Mouse (Mus musculus): ENCODE data around the gene Slc38a10. TPM values are rescaled to one million over a fixed set of nuclear protein-coding genes. Genes with fewer than 3 reads are reported as not detected.
A peak's percentile ranks its signal among the peaks of the same experiment; 100 is the strongest.

Gene Slc38a10
- total RNA-seq, 2 experiments from 2014 or later, result 81.0 to 82.4 TPM

DNA sequence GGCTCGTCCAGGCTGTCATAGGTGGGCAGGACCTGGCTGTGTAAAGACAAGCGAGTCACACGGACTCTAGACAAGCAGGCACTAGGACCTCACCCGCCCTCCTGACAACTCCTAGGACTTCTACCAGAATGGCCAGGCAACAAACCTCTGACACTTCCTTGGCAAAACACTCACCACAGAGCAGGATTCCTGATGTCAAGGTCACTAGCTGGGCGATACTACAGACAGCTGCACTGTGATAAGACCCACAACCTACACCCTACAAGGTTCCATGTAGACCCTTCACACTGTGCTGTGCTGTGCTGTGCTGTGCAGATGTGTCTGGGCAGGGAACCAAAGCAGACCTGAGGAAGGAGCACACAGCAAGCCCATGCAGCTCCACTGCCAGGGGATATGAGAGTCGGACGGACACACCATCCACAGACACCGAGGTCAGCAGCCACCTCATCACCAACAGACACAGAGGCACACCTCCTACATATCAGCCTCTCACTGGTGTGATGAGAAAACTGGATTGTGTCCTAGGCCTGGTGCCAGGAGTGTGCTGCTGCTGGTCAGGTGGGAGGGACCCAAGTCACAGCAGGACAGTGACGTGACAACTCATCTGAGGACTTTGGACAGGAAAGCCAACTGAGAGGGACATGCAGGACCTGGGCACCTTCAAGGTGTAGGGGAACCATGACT, 16.2 kb downstream of the Slc38a10 start:
- Histone ChIP-seq H3K4me3 (no peak overlapping the region), H3K27ac (no peak overlapping the region)
- no peak for TF ChIP-seq CTCF (IDR thresholded peaks at IDR 0.05)
- no peak for DNase-seq (ENCODE audit: extremely low spot score in 1 of 2, low spot score in 2 of 2)
- intact Hi-C loops (cut with DNase I), result no loop called here

DNA sequence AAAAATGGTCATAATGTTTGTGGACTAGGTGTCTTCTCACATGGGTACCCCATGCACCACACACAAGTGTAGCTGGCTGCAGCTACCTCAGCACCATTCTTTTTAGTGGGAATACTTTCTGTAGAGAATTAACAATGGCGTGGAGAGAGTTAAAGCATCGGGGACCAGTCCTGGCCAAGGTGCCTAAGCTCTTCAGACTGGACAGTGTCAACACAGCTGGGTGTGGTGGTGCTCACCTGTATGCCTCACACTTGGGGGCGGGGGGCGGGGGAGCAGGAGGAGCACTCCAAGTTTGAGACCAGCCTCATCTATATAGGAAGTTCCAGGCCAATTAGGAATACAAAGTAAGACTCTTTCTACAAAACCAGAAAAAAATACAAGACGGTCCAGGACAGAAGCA, 17.0 kb downstream of the Slc38a10 start:
- TF ChIP-seq CTCF (IDR thresholded peaks at IDR 0.05), result no peak
- intact Hi-C loops (cut with DNase I), result no loop called here
- Histone ChIP-seq H3K27ac (no peak overlapping the region), H3K4me3 (no peak overlapping the region)
- DNase-seq (ENCODE audit: extremely low spot score in 1 of 2, low spot score in 2 of 2), result no peak

DNA sequence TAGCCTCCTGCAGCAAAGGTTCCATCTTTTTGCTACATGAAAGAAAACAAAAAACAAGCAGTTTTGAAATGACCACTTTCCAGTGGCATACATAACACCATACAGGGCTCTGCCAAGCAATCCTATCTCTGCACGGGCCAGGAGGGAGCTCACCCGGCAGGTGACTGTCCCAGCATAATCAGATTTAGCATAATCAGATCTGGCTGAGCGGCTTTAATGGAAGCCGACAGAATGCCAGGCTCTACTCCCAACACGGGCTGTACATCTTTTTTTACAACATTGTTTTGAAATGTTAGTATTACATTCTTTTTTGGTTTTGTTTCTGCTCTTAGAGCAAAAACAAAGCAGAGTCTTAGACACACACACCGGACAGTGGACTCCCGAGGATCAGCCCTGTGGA, 21.9 kb downstream of the Slc38a10 start:
- DNase-seq (ENCODE audit: extremely low spot score in 1 of 2, low spot score in 2 of 2), result no peak
- TF ChIP-seq CTCF (IDR thresholded peaks at IDR 0.05), result no peak
- intact Hi-C loops (cut with DNase I), result no loop called here
- H3K27ac ChIP-seq, result no peak overlapping the region
- H3K4me3 ChIP-seq, result no peak overlapping the region

DNA sequence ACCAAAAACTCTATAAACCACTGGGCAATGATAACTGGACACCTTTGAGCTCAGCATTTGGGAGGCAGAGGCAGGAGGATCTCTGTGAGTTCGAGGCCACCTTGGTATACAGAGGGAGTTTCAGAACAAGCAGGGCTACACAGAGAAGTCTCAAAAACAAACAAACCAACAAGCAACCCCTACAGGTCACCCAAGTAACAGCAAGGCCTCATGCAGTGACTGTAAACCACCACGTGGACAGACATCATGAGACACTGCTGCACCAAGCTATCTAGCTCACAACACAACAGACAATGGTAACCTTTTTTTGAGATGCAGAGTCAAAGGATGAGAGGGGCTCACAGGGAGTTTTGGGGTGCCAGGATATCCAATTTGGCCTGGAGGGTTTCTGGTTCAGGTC, 24.3 kb downstream of the Slc38a10 start:
- no peak for DNase-seq (ENCODE audit: extremely low spot score in 1 of 2, low spot score in 2 of 2)
- Histone ChIP-seq H3K27ac (no peak overlapping the region), H3K4me3 (no peak overlapping the region)
- intact Hi-C loops (cut with DNase I), result no loop called here
- no peak for TF ChIP-seq CTCF (IDR thresholded peaks at IDR 0.05)

DNA sequence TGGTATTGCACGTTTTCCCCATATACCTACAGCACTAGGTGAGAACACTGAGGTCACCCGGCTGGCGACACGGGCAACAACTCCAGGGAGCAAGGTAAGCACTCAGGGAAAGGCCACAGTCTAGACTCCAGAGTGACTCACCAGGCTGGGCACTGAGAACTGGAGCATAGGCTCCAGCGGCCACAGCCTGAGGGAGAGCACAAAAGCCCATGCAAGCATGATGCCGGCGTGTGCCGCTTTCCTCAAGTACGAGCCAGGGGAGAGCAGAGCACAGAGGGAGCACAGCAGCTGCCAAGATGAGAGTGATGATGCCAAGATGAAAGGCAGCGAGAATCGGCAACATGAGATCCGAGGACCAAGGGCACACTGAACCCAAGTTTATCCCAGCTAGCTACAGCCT, 29.0 kb downstream of the Slc38a10 start:
- Histone ChIP-seq H3K4me3 (no peak overlapping the region), H3K27ac (no peak overlapping the region)
- intact Hi-C loops (cut with DNase I), result no loop called here
- no peak for DNase-seq (ENCODE audit: extremely low spot score in 1 of 2, low spot score in 2 of 2)
- TF ChIP-seq CTCF (IDR thresholded peaks at IDR 0.05), result no peak

DNA sequence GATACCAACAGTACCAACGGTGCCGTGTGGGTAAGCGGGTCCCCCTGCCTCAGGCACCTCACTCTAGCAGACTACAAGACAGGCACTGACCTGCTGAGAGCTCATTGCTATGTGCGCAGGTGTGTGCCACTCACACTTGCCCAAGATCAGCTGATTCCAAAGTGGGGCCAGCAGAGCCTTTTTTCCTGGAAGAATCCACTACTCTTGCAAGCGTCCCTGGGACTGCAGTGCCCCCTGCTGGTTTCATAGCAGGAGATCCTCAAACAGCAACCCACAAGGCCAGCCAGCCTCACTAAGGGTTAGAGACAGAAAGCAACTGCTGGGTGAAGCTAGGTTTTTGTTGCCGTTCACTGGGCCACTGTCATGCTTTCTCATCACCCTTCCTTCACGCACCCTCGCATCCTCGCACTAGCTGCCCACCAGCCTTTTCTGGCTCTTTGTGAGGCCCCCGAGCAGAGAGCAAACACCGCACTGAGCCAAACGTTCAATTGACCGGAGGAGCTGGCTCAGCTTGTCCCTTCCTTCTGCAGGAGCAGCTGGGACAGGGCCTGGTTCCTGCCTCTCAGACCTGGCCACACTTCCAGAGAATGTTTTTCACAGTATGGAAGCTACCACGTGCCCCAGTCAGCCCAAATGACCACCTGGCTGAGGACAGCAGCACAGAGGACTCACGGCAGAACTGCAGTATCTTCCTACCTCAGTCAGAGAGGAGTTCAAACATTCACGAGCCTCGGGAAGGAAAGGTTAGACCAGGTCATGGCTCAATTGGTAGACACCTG, 30.3 kb downstream of the Slc38a10 start:
- peak; percentile 91 for TF ChIP-seq CTCF (IDR thresholded peaks at IDR 0.05)
- H3K27ac ChIP-seq, result no peak overlapping the region
- no peak overlapping the region for H3K4me3 ChIP-seq
- intact Hi-C loops (cut with DNase I), result no loop called here
- peak; percentile 67 to 75 for DNase-seq (ENCODE audit: extremely low spot score in 1 of 2, low spot score in 2 of 2)

DNA sequence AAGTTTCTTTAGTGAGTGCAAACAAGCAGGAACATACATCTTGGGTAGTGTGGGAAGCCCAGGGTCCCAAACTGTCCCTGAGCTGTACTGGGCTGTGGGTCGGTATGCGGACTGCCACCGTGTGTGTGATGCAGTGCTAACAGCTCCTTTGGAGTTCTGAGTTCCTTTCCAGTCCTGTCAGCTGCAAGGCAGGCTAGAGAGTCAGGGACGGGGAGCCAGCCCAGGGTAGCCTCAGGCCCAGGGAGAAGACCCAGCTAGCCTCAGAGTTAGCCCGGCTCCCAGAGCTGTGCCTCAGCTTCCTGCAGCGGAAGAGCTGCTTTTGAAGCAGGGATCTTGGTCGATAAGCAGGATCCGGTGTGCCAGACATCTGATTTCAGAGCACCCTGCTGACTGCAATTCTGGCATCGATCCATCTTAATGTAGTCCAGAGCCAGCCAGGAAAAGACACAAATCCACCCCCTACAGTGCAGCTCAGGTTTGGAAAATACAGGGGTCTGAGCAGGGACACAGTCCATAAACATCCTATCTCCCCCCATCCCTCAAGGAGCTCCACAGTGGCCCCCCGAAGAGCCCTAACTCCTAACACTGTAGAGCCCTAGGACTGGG, 31.1 kb downstream of the Slc38a10 start:
- H3K27ac ChIP-seq, result no peak overlapping the region
- DNase-seq (ENCODE audit: extremely low spot score in 1 of 2, low spot score in 2 of 2), result no peak
- intact Hi-C loops (cut with DNase I), result no loop called here
- no peak overlapping the region for H3K4me3 ChIP-seq
- TF ChIP-seq CTCF (IDR thresholded peaks at IDR 0.05), result no peak

DNA sequence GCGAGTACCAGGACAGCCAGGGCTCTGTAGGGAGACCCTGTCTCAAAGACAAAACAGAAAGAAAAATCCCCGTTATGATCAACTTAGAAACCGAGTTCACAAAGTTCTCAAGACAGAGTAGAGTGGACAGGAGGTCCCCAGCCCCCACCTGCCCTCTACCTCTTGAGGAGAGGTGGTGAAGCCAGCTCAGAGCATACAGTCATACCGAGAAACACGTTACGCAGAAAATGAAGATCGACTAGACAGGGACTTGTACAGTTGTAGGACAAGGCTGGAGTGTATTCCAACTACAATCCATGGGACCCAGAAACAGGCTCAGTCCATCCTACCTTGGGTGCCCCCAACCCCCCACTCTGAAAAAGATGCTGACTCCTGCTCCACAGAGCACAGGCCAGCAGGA, 32.0 kb downstream of the Slc38a10 start:
- Histone ChIP-seq H3K27ac (no peak overlapping the region), H3K4me3 (no peak overlapping the region)
- intact Hi-C loops (cut with DNase I), result no loop called here
- DNase-seq (ENCODE audit: extremely low spot score in 1 of 2, low spot score in 2 of 2), result no peak
- no peak for TF ChIP-seq CTCF (IDR thresholded peaks at IDR 0.05)

DNA sequence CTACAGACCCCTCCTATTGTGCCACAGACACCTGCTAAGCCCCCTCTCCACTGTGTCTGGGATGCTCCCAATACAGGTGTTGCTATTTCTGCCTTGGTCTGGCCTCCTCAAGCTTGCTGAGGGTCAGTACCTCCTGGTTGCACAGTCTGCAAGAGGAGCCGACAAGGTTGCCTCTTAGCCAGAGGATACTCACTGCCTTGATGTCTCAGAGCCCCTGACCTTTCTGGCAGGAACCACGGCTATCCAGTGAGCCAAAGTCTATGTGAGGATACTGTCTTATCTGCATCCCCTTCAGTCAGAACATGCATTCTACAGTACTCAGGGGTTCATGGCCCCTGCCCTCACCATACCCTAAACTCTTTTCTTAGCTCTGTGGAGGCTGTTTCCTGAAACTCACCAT, 33.5 kb downstream of the Slc38a10 start:
- DNase-seq (ENCODE audit: extremely low spot score in 1 of 2, low spot score in 2 of 2), result no peak
- no peak overlapping the region for H3K27ac ChIP-seq
- TF ChIP-seq CTCF (IDR thresholded peaks at IDR 0.05), result no peak
- H3K4me3 ChIP-seq, result no peak overlapping the region
- intact Hi-C loops (cut with DNase I), result no loop called here

DNA sequence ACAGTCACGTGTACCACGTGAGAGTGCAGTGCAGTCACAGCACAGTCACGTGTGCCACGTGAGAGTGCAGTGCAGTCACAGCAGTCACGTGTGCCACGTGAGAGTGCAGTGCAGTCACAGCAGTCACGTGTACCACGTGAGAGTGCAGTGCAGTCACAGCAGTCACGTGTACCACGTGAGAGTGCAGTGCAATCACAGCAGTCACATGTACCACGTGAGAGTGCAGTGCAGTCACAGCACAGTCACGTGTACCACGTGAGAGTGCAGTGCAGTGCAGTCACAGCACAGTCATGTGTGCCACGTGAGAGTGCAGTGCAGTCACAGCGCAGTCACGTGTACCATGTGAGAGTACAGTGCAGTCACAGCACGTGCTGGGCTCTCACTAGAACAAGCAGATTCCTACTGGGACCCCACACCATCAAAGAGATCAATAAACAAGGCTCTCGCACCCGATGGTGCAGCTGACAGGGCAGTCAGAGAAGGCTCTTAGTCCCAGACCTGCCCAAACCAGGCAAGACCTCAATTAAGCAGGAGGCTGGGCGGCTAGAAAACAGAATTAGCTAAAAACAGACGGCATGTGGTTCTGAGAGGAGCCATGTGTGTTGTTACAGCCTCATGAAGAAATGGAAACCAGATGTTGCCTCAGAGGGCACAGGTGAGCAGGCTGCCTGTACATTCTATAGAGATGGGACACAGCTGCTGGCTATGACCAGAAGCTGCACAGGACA, 36.5 kb downstream of the Slc38a10 start:
- no peak for DNase-seq (ENCODE audit: extremely low spot score in 1 of 2, low spot score in 2 of 2)
- no peak overlapping the region for H3K27ac ChIP-seq
- TF ChIP-seq CTCF (IDR thresholded peaks at IDR 0.05), result no peak
- H3K4me3 ChIP-seq, result no peak overlapping the region
- intact Hi-C loops (cut with DNase I), result loop anchor here (5.0 kb wide), 1 partner anchor 53 kb away; no protein-coding TSS in a partner anchor

DNA sequence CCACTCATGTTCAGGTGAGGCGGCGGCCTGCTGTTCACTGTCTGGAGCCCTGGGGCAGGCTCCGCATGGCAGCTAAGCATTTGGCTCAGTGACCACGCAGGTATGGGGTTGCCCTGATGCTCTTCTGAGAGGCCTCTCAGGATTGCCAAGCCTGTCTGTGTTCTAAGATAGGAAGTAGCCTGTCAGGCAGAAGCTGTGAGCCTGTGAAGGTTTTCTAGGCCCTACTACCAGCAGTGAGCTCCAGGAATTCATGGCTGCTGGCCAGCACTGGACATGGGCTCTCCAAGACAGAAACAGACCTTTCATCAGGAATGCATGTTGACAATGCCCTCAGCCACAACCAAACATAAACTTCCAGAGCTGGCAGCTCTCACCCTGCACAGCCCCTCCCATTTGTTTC, 39.0 kb downstream of the Slc38a10 start:
- TF ChIP-seq CTCF (IDR thresholded peaks at IDR 0.05), result no peak
- DNase-seq (ENCODE audit: extremely low spot score in 1 of 2, low spot score in 2 of 2), result no peak
- H3K27ac ChIP-seq, result no peak overlapping the region
- intact Hi-C loops (cut with DNase I), result loop anchor here (5.0 kb wide), 1 partner anchor 55 kb away; no protein-coding TSS in a partner anchor
- H3K4me3 ChIP-seq, result no peak overlapping the region

DNA sequence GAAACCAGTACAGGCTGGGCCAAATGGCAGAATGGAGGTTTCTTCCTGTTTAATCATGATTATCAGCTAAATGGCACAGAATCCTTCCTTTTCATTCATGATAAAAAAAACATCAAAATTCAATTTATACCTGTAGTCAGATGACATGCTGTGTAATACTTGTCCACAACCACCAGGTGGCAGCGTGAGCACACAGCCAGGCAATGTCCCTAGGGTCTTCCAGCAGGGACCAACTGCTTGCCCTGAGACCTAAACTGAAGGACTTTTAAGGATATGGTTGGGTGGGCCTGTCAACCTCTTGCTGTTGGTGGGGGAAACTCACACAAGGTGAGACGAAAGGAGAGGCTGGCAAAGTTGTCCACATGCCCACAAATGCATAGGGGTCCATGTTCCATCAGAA, 40.1 kb downstream of the Slc38a10 start:
- Histone ChIP-seq H3K4me3 (no peak overlapping the region), H3K27ac (no peak overlapping the region)
- TF ChIP-seq CTCF (IDR thresholded peaks at IDR 0.05), result peak; percentile 94
- intact Hi-C loops (cut with DNase I), result loop anchor here (1.0 to 5.0 kb wide), 2 partner anchors 56 to 196 kb away; no protein-coding TSS in a partner anchor
- peak; percentile 47 to 59 for DNase-seq (ENCODE audit: extremely low spot score in 1 of 2, low spot score in 2 of 2)

Data from left cerebral cortex, adult 2 months (tissue).